Mouse (Mus musculus) ES-Bruce4 (cell line): ENCODE results near the gene Art3.

ENCODE experiments used
- CTCF ChIP-seq: IDR thresholded peaks from one replicate; pipeline ENCODE4 v1.8.1; 2011; ENCODE audit warnings: low read depth, low read length
- POLR2A ChIP-seq: IDR thresholded peaks from one replicate; pipeline ENCODE4 v1.8.1; 2011; ENCODE audit warnings: low read length; ENCODE audit not compliant: insufficient read depth

DNA sequence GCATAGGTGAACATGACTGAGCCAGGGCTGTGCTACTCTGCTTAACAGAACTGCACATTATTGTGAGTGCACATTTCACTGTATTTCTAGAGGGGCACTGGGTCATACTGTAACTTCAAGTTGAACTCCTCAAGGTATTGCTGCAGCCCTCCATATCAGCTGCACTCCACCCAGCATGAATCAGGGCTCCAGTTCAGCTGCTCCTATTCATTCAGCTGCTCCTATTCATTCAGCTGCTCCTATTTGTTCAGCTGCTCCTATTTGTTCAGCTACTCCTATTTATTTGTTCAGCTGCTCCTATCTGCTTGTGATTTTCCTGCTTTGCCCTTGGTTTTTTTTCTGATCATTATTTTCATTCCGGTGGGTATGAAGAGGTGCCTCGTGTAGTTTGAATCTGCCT is 58.4 kb downstream of the Art3 start:
- TF ChIP-seq CTCF (no peak), POLR2A (no peak)
